Mouse (Mus musculus): ENCODE results near the gene 8030474K03Rik.

GRCm38 (mm10) chrX:101767280-101767679 lies 27.2 kb upstream of the 8030474K03Rik start:
- TF ChIP-seq CTCF (IDR thresholded peaks at IDR 0.05; ENCODE audit: extremely low read depth, insufficient read length, insufficient replicate concordance, low read depth, low read length) (no peak), POLR2A (IDR thresholded peaks at IDR 0.05; ENCODE audit: low read depth, low read length) (no peak)

Measured in small intestine, adult 2 months (tissue).